Comparison of ENCODE assay signal across 9 mouse cellular contexts in the genomic region with DNA sequence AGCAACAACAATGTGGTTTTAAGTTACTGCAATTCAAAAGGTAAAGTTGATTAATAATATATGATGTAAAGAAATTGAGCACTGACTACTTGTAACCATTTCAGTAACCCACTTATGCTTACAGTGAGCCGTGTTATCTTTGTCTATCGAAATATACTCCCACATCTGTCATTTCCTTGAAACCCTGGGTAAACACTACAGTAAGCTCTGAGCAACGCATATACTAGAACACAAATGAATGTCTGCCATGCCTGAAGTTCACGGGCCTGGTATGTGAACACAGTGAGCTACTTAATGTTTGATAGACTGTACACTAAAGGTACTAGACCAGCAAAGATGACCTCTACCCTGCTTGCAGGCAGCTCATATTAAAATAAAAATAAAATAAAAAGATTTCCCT. TPM values are rescaled to one million over a fixed set of nuclear protein-coding genes. Genes with fewer than 3 reads are reported as not detected.
A peak's percentile ranks its signal among the peaks of the same experiment; 100 is the strongest.
DNase-seq lines count a peak whose midpoint lies in the region; ATAC-seq and TF ChIP-seq lines count a peak whose summit lies in the region.
"Had no signal": no experiment of that assay in that cellular context is flagged by ENCODE, and none has a peak within 500 bp of the region (broad histone marks: within the 10 kb centered on the region; RNA-seq: fewer than 3 reads in every experiment).

No protein-coding gene starts in this region.

- H3K4me3 ChIP-seq in erythroblast, embryonic 14.5 days (replicated peaks) = peak overlapping the region; percentile 98
- H3K4me3 ChIP-seq in lung, embryonic 14.5 days (ENCODE audit: low read depth, low read length) = peak overlapping the region; percentile 97
- H3K4me3 ChIP-seq in intestine, embryonic 15.5 days (replicated peaks) = no peak overlapping the region
- H3K4me3 ChIP-seq in stomach, embryonic 14.5 days (ENCODE audit: low read depth, low read length) = peak overlapping the region; percentile 93; the same call in 1 of the 2 replicates

- H3K9ac ChIP-seq in lung, embryonic 14.5 days = no peak overlapping the region
- H3K9ac ChIP-seq in intestine, embryonic 15.5 days = no peak overlapping the region
- H3K9ac ChIP-seq in stomach, embryonic 14.5 days (replicated peaks; ENCODE audit: low read depth, low read length) = no peak overlapping the region

- peaks cover 42% of the 10 kb centered on the region for H3K4me1 ChIP-seq in erythroblast, embryonic 14.5 days (ENCODE audit: control insufficient read depth)
- H3K4me1 ChIP-seq in lung, embryonic 14.5 days (ENCODE audit: insufficient read depth) = 0 out of 2 replicates have a peak, but pooled peaks cover 3% of the 10 kb centered on the region
- 0 out of 2 replicates have a peak, but pooled peaks cover 3% of the 10 kb centered on the region for H3K4me1 ChIP-seq in intestine, embryonic 15.5 days (replicated peaks)
- H3K4me1 ChIP-seq in stomach, embryonic 14.5 days (ENCODE audit: control insufficient read depth, insufficient read depth, low read length) = peaks cover 8% of the 10 kb centered on the region; the same call in 1 of the 2 replicates

- peaks cover 16% of the 10 kb centered on the region for H3K36me3 ChIP-seq in erythroblast, embryonic 14.5 days (ENCODE audit: control insufficient read depth)
- H3K36me3 ChIP-seq in lung, embryonic 14.5 days (ENCODE audit: insufficient read depth) = no peaks in the 10 kb centered on the region
- no peaks in the 10 kb centered on the region for H3K36me3 ChIP-seq in intestine, embryonic 15.5 days
- H3K36me3 ChIP-seq in stomach, embryonic 14.5 days (ENCODE audit: control insufficient read depth, insufficient read depth, low read length) = no peaks in the 10 kb centered on the region; the same call in 1 of the 2 replicates

- 19% methylated on average over 4 of the region's 4 CpGs for WGBS in lung, embryonic 14.5 days
- 38% methylated on average over 4 of the region's 4 CpGs for WGBS in intestine, embryonic 15.5 days
- WGBS in stomach, embryonic 14.5 days = 23% methylated on average over 4 of the region's 4 CpGs

- H3K4me2 ChIP-seq in lung, embryonic 14.5 days = peak overlapping the region; percentile 93
- H3K4me2 ChIP-seq in intestine, embryonic 15.5 days (replicated peaks) = peak overlapping the region; percentile 23
- H3K4me2 ChIP-seq in stomach, embryonic 14.5 days (replicated peaks; ENCODE audit: low read depth, low read length) = peak overlapping the region; percentile 86; the same call in 1 of the 2 replicates

- no peak for TF ChIP-seq CTCF in lung, embryonic 14.5 days (IDR thresholded peaks at IDR 0.05; ENCODE audit: low read depth)

- no peaks in the 10 kb centered on the region for H3K9me3 ChIP-seq in erythroblast, embryonic 14.5 days (ENCODE audit: control insufficient read depth, low read length)
- no peaks in the 10 kb centered on the region for H3K9me3 ChIP-seq in lung, embryonic 14.5 days (ENCODE audit: low read depth, low read length)
- no peaks in the 10 kb centered on the region for H3K9me3 ChIP-seq in intestine, embryonic 15.5 days
- H3K9me3 ChIP-seq in stomach, embryonic 14.5 days (ENCODE audit: control insufficient read depth, low read depth, low read length) = no peaks in the 10 kb centered on the region

- DNase-seq in lung, embryonic 14.5 days = peak; percentile 9
- no peak for DNase-seq in lung, postnatal 4 days
- DNase-seq: gastrocnemius, postnatal 14 days had no signal

- no peaks in the 10 kb centered on the region for H3K27me3 ChIP-seq in erythroblast, embryonic 14.5 days (ENCODE audit: control insufficient read depth)
- no peaks in the 10 kb centered on the region for H3K27me3 ChIP-seq in lung, embryonic 14.5 days (ENCODE audit: insufficient read depth, low read length)
- no peaks in the 10 kb centered on the region for H3K27me3 ChIP-seq in intestine, embryonic 15.5 days (replicated peaks)
- H3K27me3 ChIP-seq in stomach, embryonic 14.5 days (ENCODE audit: control insufficient read depth, insufficient read depth, low read length) = no peaks in the 10 kb centered on the region

- no peak overlapping the region for H3K27ac ChIP-seq in lung, embryonic 14.5 days (ENCODE audit: low read depth)
- no peak overlapping the region for H3K27ac ChIP-seq in intestine, embryonic 15.5 days
- H3K27ac ChIP-seq in stomach, embryonic 14.5 days (ENCODE audit: low read length) = no peak overlapping the region

- no peak for ATAC-seq in erythroblast, adult 5-6 weeks (replicated peaks; ENCODE audit: low FRiP score, poor library complexity, severe bottlenecking)
- no peak for ATAC-seq in lung, embryonic 14.5 days (ENCODE audit: insufficient read depth)
- no peak for ATAC-seq in intestine, embryonic 15.5 days
- no peak for ATAC-seq in stomach, embryonic 14.5 days (ENCODE audit: insufficient number of reproducible peaks, insufficient read depth, low FRiP score, low read depth)
- no peak for ATAC-seq in monocyte, adult 5-6 weeks (replicated peaks; ENCODE audit: insufficient number of reproducible peaks, low FRiP score, low TSS enrichment, poor library complexity, severe bottlenecking)
- ATAC-seq in cerebellum, adult (ENCODE audit: insufficient number of reproducible peaks, low FRiP score, low TSS enrichment) = no peak

RNA-seq across cellular contexts. Expression of a gene that starts 2.3 kb away (rescaled TPM):
- polyA plus RNA-seq in erythroblast, embryonic 14.5 days (2012) = 2.4 and 4.0 TPM in 2 replicates
- 13.2 and 18.8 TPM in 2 replicates for total RNA-seq in erythroblast, adult 5-6 weeks (2015; ENCODE audit: low replicate concordance)
- 13.1 and 17.4 TPM in 2 replicates for total RNA-seq in erythroblast, adult 5-6 weeks (2017; ENCODE audit: low replicate concordance)
- polyA plus RNA-seq in lung, embryonic 14.5 days (2014; fragmentation: Nextera tagmentation; extraction: Ambion mirVana) = 61.2 and 65.2 TPM in 2 replicates
- 66.2 and 74.3 TPM in 2 replicates for polyA plus RNA-seq in intestine, embryonic 15.5 days (2015; fragmentation: Nextera tagmentation; extraction: Ambion mirVana)
- polyA plus RNA-seq in stomach, embryonic 14.5 days (2014; fragmentation: Nextera tagmentation; extraction: Ambion mirVana) = 59.8 and 60.2 TPM in 2 replicates
- 6.4 to 20.8 TPM (median 13.4 TPM) in 3 replicates for total RNA-seq in monocyte, adult 5-6 weeks (2017)

Comparison
In these comparisons a context has a peak if more than half of its experiments do, and no peak if none do; other contexts are left out.
1. H3K4me2 ChIP-seq: peak in every context shown above with its lines; median percentile 93 in lung, embryonic 14.5 days; 86 in stomach, embryonic 14.5 days; 23 in intestine, embryonic 15.5 days.
2. RNA of a gene that starts 2.3 kb away (polyA plus RNA-seq): 66.2 to 74.3 TPM in intestine, embryonic 15.5 days, 61.2 to 65.2 TPM in lung, embryonic 14.5 days and 59.8 to 60.2 TPM in stomach, embryonic 14.5 days; 2.4 to 4.0 TPM in erythroblast, embryonic 14.5 days; every median in the first group is over 10 times any median in the second.